ENCODE assay signal across 27 mouse cellular contexts in the genomic region with DNA sequence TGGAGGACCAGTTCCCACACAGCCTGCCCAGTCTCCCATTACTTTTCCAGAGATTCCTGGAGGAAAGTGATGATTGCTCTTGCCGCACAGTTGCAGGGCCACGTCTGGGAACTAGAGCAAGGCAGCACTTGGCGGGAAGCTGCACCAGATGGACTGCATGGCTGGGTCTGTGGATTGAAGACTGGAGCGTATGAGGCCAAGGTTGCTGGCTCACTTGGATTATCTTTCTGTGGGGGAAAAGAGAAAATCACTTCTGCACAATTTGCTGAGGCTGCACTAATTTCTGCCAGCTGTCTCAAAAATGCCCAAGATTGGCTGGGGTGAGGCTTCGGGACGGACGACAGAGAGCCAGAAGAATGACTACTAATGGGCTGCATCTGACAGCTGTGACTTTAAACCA.
DNase-seq lines count a peak whose midpoint lies in the region; ATAC-seq and TF ChIP-seq lines count a peak whose summit lies in the region.
"Had no signal": no experiment of that assay in that cellular context is flagged by ENCODE, and none has a peak within 500 bp of the region (broad histone marks: within the 10 kb centered on the region; RNA-seq: fewer than 3 reads in every experiment).

No protein-coding gene starts in this region.

- H3K36me3 ChIP-seq in hindbrain, embryonic 16.5 days (ENCODE audit: control insufficient read depth, insufficient read depth, low read length), result no peaks in the 10 kb centered on the region
- H3K36me3 ChIP-seq in hindbrain, embryonic 14.5 days (replicated peaks; ENCODE audit: control insufficient read depth, insufficient read depth), result no peaks in the 10 kb centered on the region
- H3K36me3 ChIP-seq: embryonic facial prominence, embryonic 13.5 days; forebrain, embryonic 15.5 days; limb, embryonic 12.5 days had no signal

- TF ChIP-seq CTCF in layer of hippocampus, adult 2 months (conservative IDR thresholded peaks at IDR 0.05), result no peak

- H3K4me1 ChIP-seq in hindbrain, embryonic 16.5 days (ENCODE audit: control insufficient read depth, insufficient read depth, low read depth, low read length), result no peaks in the 10 kb centered on the region
- H3K4me1 ChIP-seq in hindbrain, embryonic 14.5 days (replicated peaks; ENCODE audit: control insufficient read depth, insufficient read depth, low read length), result no peaks in the 10 kb centered on the region
- H3K4me1 ChIP-seq: embryonic facial prominence, embryonic 13.5 days; forebrain, embryonic 15.5 days; limb, embryonic 12.5 days had no signal

- DNase-seq in cerebellum, postnatal 14 days, result peak; percentile 54 to 60
- DNase-seq in cerebellum, adult 18-20 months, result no peak
- DNase-seq in hindbrain, embryonic 14.5 days (ENCODE audit: low spot score), result no peak
- DNase-seq in layer of hippocampus, postnatal 14 days (ENCODE audit: low spot score in 2 of 2), result peak; percentile 23 to 54
- DNase-seq in layer of hippocampus, adult 2 months (ENCODE audit: low spot score in 2 of 2), result no peak
- DNase-seq in brain, adult 2 months (ENCODE audit: low read depth, low spot score), result peak; percentile 18
- DNase-seq in adrenal gland, adult 2 months, result no peak
- DNase-seq: adrenal gland, postnatal 25 days; cerebellum, adult 11 months; cerebellum, postnatal 36 days; embryo, embryonic 11 days; gastrocnemius, adult 2 months; heart, adult 11 months; kidney, adult 2 months; kidney, postnatal 36 days; liver, postnatal 0 days; lung, postnatal 14 days; right cerebral cortex, postnatal 4 days; thymus, postnatal 14 days had no signal

- WGBS in hindbrain, embryonic 16.5 days, result 92% methylated on average over 7 of the region's 7 CpGs
- WGBS in hindbrain, embryonic 14.5 days, result 93% methylated on average over 7 of the region's 7 CpGs

- H3K27me3 ChIP-seq in hindbrain, embryonic 16.5 days (replicated peaks; ENCODE audit: control insufficient read depth, insufficient read depth, low read length), result no peaks in the 10 kb centered on the region
- no peaks in the 10 kb centered on the region for H3K27me3 ChIP-seq in hindbrain, embryonic 14.5 days (ENCODE audit: control insufficient read depth, insufficient read depth, low read length)
- H3K27me3 ChIP-seq: embryonic facial prominence, embryonic 13.5 days; forebrain, embryonic 15.5 days; limb, embryonic 12.5 days had no signal

- no peak overlapping the region for H3K4me2 ChIP-seq in hindbrain, embryonic 16.5 days (ENCODE audit: low read length)
- H3K4me2 ChIP-seq in hindbrain, embryonic 14.5 days (replicated peaks), result no peak overlapping the region
- H3K4me2 ChIP-seq: embryonic facial prominence, embryonic 13.5 days; forebrain, embryonic 15.5 days; heart, embryonic 11.5 days; limb, embryonic 12.5 days; liver, embryonic 11.5 days; midbrain, embryonic 11.5 days had no signal

- H3K9me3 ChIP-seq in hindbrain, embryonic 16.5 days (ENCODE audit: control insufficient read depth, low read length), result no peaks in the 10 kb centered on the region
- no peaks in the 10 kb centered on the region for H3K9me3 ChIP-seq in hindbrain, embryonic 14.5 days (ENCODE audit: control insufficient read depth, low read length)
- H3K9me3 ChIP-seq: forebrain, embryonic 15.5 days had no signal

- no peak overlapping the region for H3K4me3 ChIP-seq in hindbrain, embryonic 16.5 days (ENCODE audit: low read length)
- H3K4me3 ChIP-seq in hindbrain, embryonic 14.5 days (replicated peaks; ENCODE audit: low read length), result no peak overlapping the region
- H3K4me3 ChIP-seq in layer of hippocampus, adult 2 months, result no peak overlapping the region
- H3K4me3 ChIP-seq: embryonic facial prominence, embryonic 13.5 days; erythroblast, embryonic 14.5 days; forebrain, embryonic 15.5 days; gastrocnemius, adult 2 months; limb, embryonic 12.5 days had no signal

- no peak overlapping the region for H3K27ac ChIP-seq in hindbrain, embryonic 16.5 days (ENCODE audit: low read depth, low read length)
- H3K27ac ChIP-seq in hindbrain, embryonic 14.5 days, result no peak overlapping the region
- no peak overlapping the region for H3K27ac ChIP-seq in layer of hippocampus, adult 2 months
- H3K27ac ChIP-seq: embryonic facial prominence, embryonic 13.5 days; forebrain, embryonic 15.5 days; gastrocnemius, adult 2 months; limb, embryonic 12.5 days had no signal

- no peak overlapping the region for H3K9ac ChIP-seq in hindbrain, embryonic 16.5 days (ENCODE audit: low read depth, low read length)
- H3K9ac ChIP-seq in hindbrain, embryonic 14.5 days, result no peak overlapping the region
- H3K9ac ChIP-seq: embryonic facial prominence, embryonic 13.5 days; forebrain, embryonic 15.5 days; limb, embryonic 12.5 days; liver, postnatal 0 days had no signal

- ATAC-seq in hindbrain, embryonic 16.5 days, result peak; percentile 63; the same call in 1 of the 2 replicates
- no peak for ATAC-seq in hindbrain, embryonic 14.5 days (ENCODE audit: low FRiP score)
- ATAC-seq: forebrain, embryonic 15.5 days had no signal

Comparison
In these comparisons a context has a peak if more than half of its experiments do, and no peak if none do; other contexts are left out.
1. DNase-seq: peak in cerebellum, postnatal 14 days (2 of 2), layer of hippocampus, postnatal 14 days (2 of 2) and brain, adult 2 months (single experiment); none in cerebellum, adult 18-20 months (0 of 2), hindbrain, embryonic 14.5 days (single experiment), layer of hippocampus, adult 2 months (0 of 2) and adrenal gland, adult 2 months (single experiment).